Mouse (Mus musculus) kidney, adult 2 months (tissue): ENCODE measurements around the gene Kazn.
A peak's percentile ranks its signal among the peaks of the same experiment; 100 is the strongest.

Experiments used
- CTCF ChIP-seq: fragments of 200-500 bp; conservative IDR thresholded peaks from 2 replicates; pipeline ENCODE4 v1.5.1; 2011; ENCODE audit warnings: low read depth, mild to moderate bottlenecking, control low read depth, low read length, moderate library complexity, mixed read lengths; ENCODE audit not compliant: insufficient read depth, insufficient read length
- POLR2A ChIP-seq: fragments of 200-500 bp; IDR thresholded peaks from one replicate; pipeline ENCODE4 v1.6.1; 2011; ENCODE audit warnings: low read depth, low read length, control low read depth

DNA sequence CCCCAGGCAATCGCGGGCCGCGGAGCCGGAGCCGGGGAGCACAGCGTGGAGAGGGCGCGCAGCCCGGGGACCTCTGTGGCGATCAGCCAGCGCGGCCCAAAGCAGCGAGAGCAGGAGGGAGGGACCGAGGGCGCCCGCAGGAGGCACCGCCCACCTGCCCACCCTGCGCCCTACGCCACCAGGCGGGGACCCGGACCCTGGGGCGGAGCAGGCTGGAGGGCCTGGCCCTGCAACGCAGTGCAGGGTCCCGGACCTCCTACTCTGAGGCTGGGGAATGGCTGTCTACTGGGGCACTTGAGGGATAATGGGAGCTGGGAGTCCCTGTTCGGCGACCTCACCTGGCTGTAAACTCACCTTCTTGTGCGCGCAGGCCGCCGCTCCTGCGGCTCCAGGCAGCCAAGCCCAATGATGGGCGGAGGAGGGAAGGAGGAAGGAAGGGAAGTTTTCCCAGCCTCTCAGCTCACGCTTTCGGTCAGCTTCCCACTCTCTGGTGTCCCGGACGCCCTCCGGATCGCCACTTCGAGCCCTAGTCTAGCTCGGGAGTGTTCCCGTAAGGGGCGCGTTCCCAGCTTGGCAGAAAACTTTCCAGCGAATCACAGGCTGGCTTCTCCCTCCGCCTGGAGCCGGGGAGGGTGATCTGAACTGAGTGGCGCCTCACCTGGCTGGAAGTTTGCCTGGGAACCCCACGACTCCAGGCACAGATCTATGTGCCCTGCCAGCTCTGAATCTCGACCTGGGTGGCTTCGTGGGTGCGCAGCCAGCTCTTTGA lies 154.9 kb downstream of the Kazn start, which contains the start of gene Tmem51:
- TF ChIP-seq POLR2A (peak; percentile 49), CTCF (0 out of 2 replicates have a peak, but pooled peaks have one; percentile 11)
